Mouse (Mus musculus): ENCODE results near the gene Rsg1.

- TF ChIP-seq CTCF (IDR thresholded peaks at IDR 0.05; ENCODE audit: extremely low read depth, insufficient read depth, insufficient read length, insufficient replicate concordance): no peak
- TF ChIP-seq POLR2A (IDR thresholded peaks at IDR 0.05; ENCODE audit: low read depth, low read length): no peak
Observed at GRCm38 (mm10) chr4:141269080-141269479, 55.3 kb downstream of the Rsg1 start.
